Mouse (Mus musculus): Measurements from ENCODE around the gene Fgfr2.

GRCm38 (mm10) chr7:130936472-130936951 is 2186.6 kb downstream of the Fgfr2 start:
- TF ChIP-seq CTCF (IDR thresholded peaks at IDR 0.05; ENCODE audit: low read depth) = no peak
- no peak for TF ChIP-seq EP300 (IDR thresholded peaks at IDR 0.05; ENCODE audit: low read depth)

Data from liver, postnatal 0 days (tissue).